Mouse (Mus musculus) natural killer cell, adult 2 months (primary cell): Measurements from ENCODE around the gene Nelfe.
"Not testable (repeated sequence)": the region's sequence is repeated elsewhere in the genome, so short reads cannot be mapped to it uniquely, and the experiment has no call there.

Experiments used
- DNase-seq, 2 experiments: peaks; one replicate each; pipeline ENCODE4 v3.0.0; 2022; ENCODE audit warnings: low spot score in 2 of 2

Nelfe gene

GRCm38 (mm10) chr17:34849722-34850516 is at the start of gene Nelfe, which contains the start of gene Skiv2l:
TSS of gene Nelfe (plus strand) at chr17:34850391.
TSS of gene Skiv2l (minus strand) at chr17:34850210.
- peak; percentile 96 to 98 for DNase-seq

- not testable (repeated sequence) for DNase-seq
These were observed 49.3 kb upstream of the Nelfe start for GRCm38 (mm10) chr17:34800781-34801305.

GRCm38 (mm10) chr17:34802756-34803155 is 47.4 kb upstream of the Nelfe start:
- not testable (repeated sequence) for DNase-seq

GRCm38 (mm10) chr17:34803367-34803766 is 46.8 kb upstream of the Nelfe start:
- DNase-seq, result not testable (repeated sequence)

GRCm38 (mm10) chr17:34804301-34804700 is 45.9 kb upstream of the Nelfe start, which contains the start of gene Cyp21a1:
TSS of gene Cyp21a1 (minus strand) at chr17:34804561.
- DNase-seq, result not testable (repeated sequence)

GRCm38 (mm10) chr17:34804871-34805562 is 45.2 kb upstream of the Nelfe start:
- no peak for DNase-seq

GRCm38 (mm10) chr17:34807176-34807575 is 43.0 kb upstream of the Nelfe start:
- no peak for DNase-seq

- no peak for DNase-seq
These were observed 41.5 kb upstream of the Nelfe start for GRCm38 (mm10) chr17:34808599-34809205.

- not testable (repeated sequence) for DNase-seq
These were observed 39.8 kb upstream of the Nelfe start for GRCm38 (mm10) chr17:34810411-34810810.

GRCm38 (mm10) chr17:34810811-34811210 is 39.4 kb upstream of the Nelfe start:
- DNase-seq, result not testable (repeated sequence)

GRCm38 (mm10) chr17:34811275-34811674 is 38.9 kb upstream of the Nelfe start:
- no peak for DNase-seq

GRCm38 (mm10) chr17:34813747-34814146 is 36.4 kb upstream of the Nelfe start:
- peak in 1 of 2 experiments; percentile 36 for DNase-seq

- no peak for DNase-seq
These were observed 35.3 kb upstream of the Nelfe start for GRCm38 (mm10) chr17:34814818-34815370.

GRCm38 (mm10) chr17:34830776-34831175 is 19.4 kb upstream of the Nelfe start:
- DNase-seq, result not testable (repeated sequence)

- no peak for DNase-seq
These were observed 13.9 kb upstream of the Nelfe start for GRCm38 (mm10) chr17:34836155-34836855.

GRCm38 (mm10) chr17:34836856-34837221 is 13.4 kb upstream of the Nelfe start, which contains the start of the genes Stk19 and Dxo:
TSS of gene Stk19 (minus strand) at chr17:34836945.
TSS of gene Dxo (plus strand) at chr17:34837019.
- peak; percentile 92 to 95 for DNase-seq

GRCm38 (mm10) chr17:34837464-34838324 is 12.5 kb upstream of the Nelfe start:
- no peak for DNase-seq

- DNase-seq, result no peak
These were observed 11.4 kb upstream of the Nelfe start for GRCm38 (mm10) chr17:34838785-34839184.

- no peak for DNase-seq
These were observed 9.4 kb upstream of the Nelfe start for GRCm38 (mm10) chr17:34840736-34841307.

GRCm38 (mm10) chr17:34844884-34845283 is 5.3 kb upstream of the Nelfe start:
- DNase-seq, result no peak
